16 mouse cellular contexts compared by ENCODE assay signal in genomic region chr9:59065616-59066301, GRCm38 (mm10). TPM values are rescaled to one million over a fixed set of nuclear protein-coding genes. Genes with fewer than 3 reads are reported as not detected.
DNase-seq lines count a peak whose midpoint lies in the region; ATAC-seq lines count a peak whose summit lies in the region.
"Had no signal": no experiment of that assay in that cellular context is flagged by ENCODE, and none has a peak within 500 bp of the region (broad histone marks: within the 10 kb centered on the region; RNA-seq: fewer than 3 reads in every experiment).

No protein-coding gene starts in this region.

- peak overlapping the region; percentile 77 for H3K27ac ChIP-seq in heart, embryonic 13.5 days (replicated peaks)
- H3K27ac ChIP-seq in midbrain, embryonic 15.5 days, result 0 out of 2 replicates have a peak overlapping the region, but pooled peaks have one; percentile 17
- no peak overlapping the region for H3K27ac ChIP-seq in midbrain, embryonic 10.5 days (replicated peaks)
- H3K27ac ChIP-seq in embryonic facial prominence, embryonic 14.5 days (replicated peaks; ENCODE audit: low read depth, low read length), result 0 out of 2 replicates have a peak overlapping the region, but pooled peaks have one; percentile 12
- H3K27ac ChIP-seq: embryonic facial prominence, embryonic 15.5 days; forebrain, embryonic 12.5 days; liver, embryonic 15.5 days; stomach, postnatal 0 days had no signal

- H3K4me3 ChIP-seq in heart, embryonic 13.5 days, result no peak overlapping the region
- H3K4me3 ChIP-seq in midbrain, embryonic 15.5 days, result no peak overlapping the region
- no peak overlapping the region for H3K4me3 ChIP-seq in midbrain, embryonic 10.5 days
- H3K4me3 ChIP-seq in embryonic facial prominence, embryonic 14.5 days (ENCODE audit: low read depth, low read length), result no peak overlapping the region
- H3K4me3 ChIP-seq: embryonic facial prominence, embryonic 15.5 days; forebrain, embryonic 12.5 days; liver, embryonic 15.5 days had no signal

- 23% methylated on average over 6 of the region's 6 CpGs for WGBS in heart, embryonic 13.5 days
- WGBS in midbrain, embryonic 15.5 days, result 63% methylated on average over 6 of the region's 6 CpGs
- 79% methylated on average over 6 of the region's 6 CpGs for WGBS in midbrain, embryonic 10.5 days
- 24% methylated on average over 6 of the region's 6 CpGs for WGBS in embryonic facial prominence, embryonic 14.5 days

- H3K9ac ChIP-seq in heart, embryonic 13.5 days, result 0 out of 2 replicates have a peak overlapping the region, but pooled peaks have one; percentile 6
- H3K9ac ChIP-seq in midbrain, embryonic 15.5 days, result no peak overlapping the region
- no peak overlapping the region for H3K9ac ChIP-seq in embryonic facial prominence, embryonic 14.5 days (ENCODE audit: low read depth, low read length)
- H3K9ac ChIP-seq: embryonic facial prominence, embryonic 15.5 days; forebrain, embryonic 12.5 days; liver, embryonic 15.5 days had no signal

- H3K4me1 ChIP-seq in heart, embryonic 13.5 days, result peaks cover 58% of the 10 kb centered on the region
- peaks cover 2% of the 10 kb centered on the region for H3K4me1 ChIP-seq in midbrain, embryonic 15.5 days
- peaks cover 10% of the 10 kb centered on the region; the same call in 1 of the 2 replicates for H3K4me1 ChIP-seq in midbrain, embryonic 10.5 days
- peaks cover 9% of the 10 kb centered on the region; the same call in 1 of the 2 replicates for H3K4me1 ChIP-seq in embryonic facial prominence, embryonic 14.5 days (ENCODE audit: control insufficient read depth, insufficient read depth, low read length)
- H3K4me1 ChIP-seq: liver, embryonic 15.5 days had no signal

- ATAC-seq in heart, embryonic 13.5 days (ENCODE audit: extremely low read depth, insufficient number of reproducible peaks, low FRiP score, low TSS enrichment), result no peak
- ATAC-seq in midbrain, embryonic 15.5 days (replicated peaks), result no peak
- ATAC-seq in embryonic facial prominence, embryonic 14.5 days (ENCODE audit: low read depth), result peak; percentile 37; the same call in 1 of the 2 replicates
- ATAC-seq: hindbrain, embryonic 16.5 days had no signal

- H3K9me3 ChIP-seq in heart, embryonic 13.5 days, result no peaks in the 10 kb centered on the region
- H3K9me3 ChIP-seq in midbrain, embryonic 15.5 days, result no peaks in the 10 kb centered on the region
- H3K9me3 ChIP-seq in midbrain, embryonic 10.5 days (replicated peaks), result no peaks in the 10 kb centered on the region
- no peaks in the 10 kb centered on the region for H3K9me3 ChIP-seq in embryonic facial prominence, embryonic 14.5 days (ENCODE audit: control insufficient read depth, low read length)
- H3K9me3 ChIP-seq: embryonic facial prominence, embryonic 15.5 days; forebrain, embryonic 12.5 days; liver, embryonic 15.5 days had no signal

- no peak for DNase-seq in heart, adult 18-20 months
- DNase-seq in midbrain, embryonic 10.5 days (ENCODE audit: low spot score), result no peak
- peak; percentile 67 for DNase-seq in embryonic facial prominence, embryonic 14.5 days (ENCODE audit: low spot score)
- no peak for DNase-seq in frontal cortex, postnatal 10 days (ENCODE audit: low spot score in 2 of 2)
- no peak for DNase-seq in layer of hippocampus, adult 8-10 months (ENCODE audit: low spot score in 2 of 2)
- DNase-seq: cerebellum, adult 2 months; kidney, adult 9 months; kidney, postnatal 4 days; left cerebral cortex, postnatal 4 days had no signal

- H3K36me3 ChIP-seq in heart, embryonic 13.5 days, result no peaks in the 10 kb centered on the region
- H3K36me3 ChIP-seq in midbrain, embryonic 15.5 days (replicated peaks), result no peaks in the 10 kb centered on the region
- no peaks in the 10 kb centered on the region for H3K36me3 ChIP-seq in midbrain, embryonic 10.5 days
- no peaks in the 10 kb centered on the region for H3K36me3 ChIP-seq in embryonic facial prominence, embryonic 14.5 days (ENCODE audit: control insufficient read depth, insufficient read depth, low read length)
- H3K36me3 ChIP-seq: embryonic facial prominence, embryonic 15.5 days; forebrain, embryonic 12.5 days; liver, embryonic 15.5 days had no signal

- H3K4me2 ChIP-seq in heart, embryonic 13.5 days, result peak overlapping the region; percentile 20
- no peak overlapping the region for H3K4me2 ChIP-seq in midbrain, embryonic 15.5 days
- no peak overlapping the region for H3K4me2 ChIP-seq in embryonic facial prominence, embryonic 14.5 days (ENCODE audit: low read depth, low read length)
- H3K4me2 ChIP-seq: embryonic facial prominence, embryonic 15.5 days; forebrain, embryonic 12.5 days; liver, embryonic 15.5 days had no signal

- H3K27me3 ChIP-seq in heart, embryonic 13.5 days (replicated peaks), result no peaks in the 10 kb centered on the region
- H3K27me3 ChIP-seq in midbrain, embryonic 15.5 days (replicated peaks), result no peaks in the 10 kb centered on the region
- H3K27me3 ChIP-seq in midbrain, embryonic 10.5 days (ENCODE audit: low read depth, poor library complexity, severe bottlenecking), result peaks cover 18% of the 10 kb centered on the region; the same call in 1 of the 2 replicates
- no peaks in the 10 kb centered on the region for H3K27me3 ChIP-seq in embryonic facial prominence, embryonic 14.5 days (replicated peaks; ENCODE audit: control insufficient read depth, insufficient read depth, low read length)
- H3K27me3 ChIP-seq: embryonic facial prominence, embryonic 15.5 days; liver, embryonic 15.5 days had no signal

RNA-seq across cellular contexts. Expression of gene Neo1, which starts 29.5 kb away (rescaled TPM):
- 22.4 and 23.1 TPM in 2 replicates for polyA plus RNA-seq in heart, embryonic 13.5 days (2015; fragmentation: Nextera tagmentation; extraction: Ambion mirVana)
- total RNA-seq in heart, adult 18-20 months (2021), result 10 to 100 TPM; 47.4 to 51.6 TPM
- polyA plus RNA-seq in midbrain, embryonic 15.5 days (2015; fragmentation: Nextera tagmentation; extraction: Ambion mirVana), result 49.2 and 53.9 TPM in 2 replicates
- 26.1 and 28.3 TPM in 2 replicates for polyA plus RNA-seq in midbrain, embryonic 10.5 days (2016; fragmentation: Nextera tagmentation; extraction: Ambion mirVana)
- polyA plus RNA-seq in embryonic facial prominence, embryonic 14.5 days (2014; fragmentation: Nextera tagmentation; extraction: Ambion mirVana), result 43.1 and 48.9 TPM in 2 replicates
- total RNA-seq in layer of hippocampus, adult 8-10 months (2022), result 10 to 100 TPM; 70.6 to 83.3 (median 79.0) TPM
